8 mouse cellular contexts compared by ENCODE assay signal in the genomic region with DNA sequence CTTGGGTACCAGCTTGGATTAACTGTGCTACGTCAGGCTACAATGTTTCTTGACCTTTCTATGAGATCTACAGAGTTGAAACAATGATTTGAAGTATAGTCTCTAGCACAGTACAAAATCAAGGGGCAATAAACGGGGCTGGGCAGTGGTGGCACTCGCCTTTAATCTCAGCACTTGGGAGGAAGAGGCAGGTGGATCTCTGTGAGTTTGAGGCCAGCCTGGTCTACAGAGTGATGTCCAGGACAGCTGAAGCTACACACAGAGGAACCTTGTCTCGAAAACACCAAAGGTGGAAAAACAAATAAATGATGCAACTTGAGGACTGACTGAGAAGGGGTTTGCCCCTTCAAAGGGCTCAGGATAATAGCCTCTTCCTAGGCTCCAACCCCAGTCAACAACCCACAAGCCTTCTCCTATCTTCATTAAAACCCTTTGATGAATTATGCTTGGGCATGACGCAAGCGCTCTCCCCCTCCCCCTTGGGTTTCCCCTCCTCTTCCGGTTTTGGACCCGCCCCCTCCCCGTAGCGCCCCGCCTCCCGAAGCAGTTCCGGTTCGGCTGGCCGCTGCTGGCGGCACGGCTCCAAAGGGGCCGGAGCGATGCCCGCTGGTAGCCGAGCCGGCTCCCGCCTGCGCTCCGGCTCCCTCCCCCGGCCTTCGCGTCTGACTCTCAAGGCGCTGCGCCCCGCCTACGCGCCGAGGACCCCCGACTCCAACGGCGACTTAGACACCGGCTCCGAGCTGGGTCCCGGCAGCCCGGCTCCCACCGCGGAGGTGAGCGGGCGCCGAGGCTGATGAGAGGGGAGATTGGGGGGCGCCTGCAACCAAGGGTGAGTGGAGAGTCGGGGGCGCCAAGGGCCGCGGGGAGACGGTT. TPM values are rescaled to one million over a fixed set of nuclear protein-coding genes. Genes with fewer than 3 reads are reported as not detected.
DNase-seq lines count a peak whose midpoint lies in the region; ATAC-seq lines count a peak whose summit lies in the region.

Gene Samd8, plus strand, starts transcription at position 524 of the 873 bp plus-strand sequence.

- peaks cover 23% of the 10 kb centered on the region; the same call in 1 of the 2 replicates for H3K4me1 ChIP-seq in embryonic facial prominence, embryonic 10.5 days
- peaks cover 15% of the 10 kb centered on the region for H3K4me1 ChIP-seq in intestine, embryonic 16.5 days (ENCODE audit: control insufficient read depth, insufficient read depth, low read length)
- peaks cover 20% of the 10 kb centered on the region for H3K4me1 ChIP-seq in midbrain, embryonic 10.5 days

- ATAC-seq in intestine, embryonic 16.5 days = peak; percentile 86

- H3K27me3 ChIP-seq in embryonic facial prominence, embryonic 10.5 days (replicated peaks; ENCODE audit: low read depth, poor library complexity, severe bottlenecking) = no peaks in the 10 kb centered on the region
- H3K27me3 ChIP-seq in intestine, embryonic 16.5 days (replicated peaks; ENCODE audit: control insufficient read depth, insufficient read depth, low read length) = no peaks in the 10 kb centered on the region
- no peaks in the 10 kb centered on the region for H3K27me3 ChIP-seq in midbrain, embryonic 10.5 days (ENCODE audit: low read depth, poor library complexity, severe bottlenecking)

- H3K27ac ChIP-seq in embryonic facial prominence, embryonic 10.5 days (replicated peaks) = peak within 1 kb of the TSS; percentile 81
- H3K27ac ChIP-seq in intestine, embryonic 16.5 days (ENCODE audit: low read length) = peak within 1 kb of the TSS; percentile 91
- peak within 1 kb of the TSS; percentile 92 for H3K27ac ChIP-seq in midbrain, embryonic 10.5 days (replicated peaks)

- peak within 1 kb of the TSS; percentile 83 for H3K4me2 ChIP-seq in intestine, embryonic 16.5 days (ENCODE audit: low read depth, low read length)

- H3K9ac ChIP-seq in intestine, embryonic 16.5 days (ENCODE audit: low read depth, low read length) = peak within 1 kb of the TSS; percentile 96

- intact Hi-C loops in left cerebral cortex, postnatal 36 days (cut with DNase I) = loop anchor here (2.0 to 5.0 kb wide), 2 partner anchors 82 to 99 kb away; partner anchors contain the start of gene Comtd1

- peak; percentile 95 for DNase-seq in adrenal gland, postnatal 14 days
- DNase-seq in embryonic facial prominence, embryonic 10.5 days (ENCODE audit: low spot score) = peak; percentile 93
- no peak for DNase-seq in gonadal fat pad, adult 2 months (ENCODE audit: low read depth)
- DNase-seq in left cerebral cortex, postnatal 36 days (ENCODE audit: low spot score in 2 of 2) = peak; percentile 82 to 84
- DNase-seq in midbrain, embryonic 10.5 days (ENCODE audit: low spot score) = peak; percentile 90
- peak; percentile 79 to 80 for DNase-seq in right cerebral cortex, postnatal 36 days (ENCODE audit: low spot score in 2 of 2)
- DNase-seq in yolk sac, embryonic 10.5 days (ENCODE audit: low spot score) = peak; percentile 89

- H3K9me3 ChIP-seq in embryonic facial prominence, embryonic 10.5 days = no peaks in the 10 kb centered on the region
- H3K9me3 ChIP-seq in intestine, embryonic 16.5 days (ENCODE audit: control insufficient read depth, low read length) = no peaks in the 10 kb centered on the region
- H3K9me3 ChIP-seq in midbrain, embryonic 10.5 days (replicated peaks) = no peaks in the 10 kb centered on the region

- 6% methylated on average over 52 of the region's 52 CpGs for WGBS in embryonic facial prominence, embryonic 10.5 days
- WGBS in intestine, embryonic 16.5 days = 7% methylated on average over 51 of the region's 52 CpGs
- WGBS in midbrain, embryonic 10.5 days = 7% methylated on average over 52 of the region's 52 CpGs

- no peaks in the 10 kb centered on the region for H3K36me3 ChIP-seq in embryonic facial prominence, embryonic 10.5 days (replicated peaks)
- H3K36me3 ChIP-seq in intestine, embryonic 16.5 days (ENCODE audit: control insufficient read depth, insufficient read depth, low read length) = no peaks in the 10 kb centered on the region
- no peaks in the 10 kb centered on the region for H3K36me3 ChIP-seq in midbrain, embryonic 10.5 days

- H3K4me3 ChIP-seq in embryonic facial prominence, embryonic 10.5 days = peak within 1 kb of the TSS; percentile 74
- peak within 1 kb of the TSS; percentile 99 for H3K4me3 ChIP-seq in intestine, embryonic 16.5 days (ENCODE audit: low read length)
- peak within 1 kb of the TSS; percentile 98 for H3K4me3 ChIP-seq in midbrain, embryonic 10.5 days

RNA-seq across cellular contexts. Expression of gene Samd8, which starts in this region (rescaled TPM):
- total RNA-seq in adrenal gland, postnatal 14 days (2021) = 36.1 and 36.9 TPM in 2 replicates
- polyA plus RNA-seq in embryonic facial prominence, embryonic 10.5 days (2016; fragmentation: Nextera tagmentation; extraction: Ambion mirVana) = 9.5 and 10.4 TPM in 2 replicates
- 16.8 and 19.2 TPM in 2 replicates for polyA plus RNA-seq in gonadal fat pad, adult 2 months (2012; rRNA removed)
- polyA plus RNA-seq in intestine, embryonic 16.5 days (2015; fragmentation: Nextera tagmentation; extraction: Ambion mirVana) = 11.4 and 12.5 TPM in 2 replicates
- total RNA-seq in left cerebral cortex, postnatal 36 days (2021) = 10 to 100 TPM; 80.4 TPM
- 10.0 and 11.1 TPM in 2 replicates for polyA plus RNA-seq in midbrain, embryonic 10.5 days (2016; fragmentation: Nextera tagmentation; extraction: Ambion mirVana)
